Mouse (Mus musculus) heart, embryonic 12.5 days (tissue): ENCODE data around the gene Olfr1382. TPM values are rescaled to one million over a fixed set of nuclear protein-coding genes. Genes with fewer than 3 reads are reported as not detected.

ENCODE experiments used
- polyA plus RNA-seq: library from polyadenylated mRNA; unstranded; fragments of >200 nt; fragmentation: Nextera tagmentation; extraction: Ambion mirVana; gene quantifications from 2 replicates; pipeline ENCODE4 v1.2.1, GENCODE M21; 2016

The Olfr1382 gene
- polyA plus RNA-seq, 1 experiment from 2014 or later = not detected

Other genes starting within 250 kb of the Olfr1382 start
- 0.08 and 0.27 TPM in 2 replicates for gene Olfr1393, start 249.9 kb upstream of the Olfr1382 start, polyA plus RNA-seq
- gene Olfr1392, start 243.0 kb upstream of the Olfr1382 start, polyA plus RNA-seq = not detected in 2 replicates
- not detected in 2 replicates for gene Olfr10, start 223.5 kb upstream of the Olfr1382 start, polyA plus RNA-seq
- gene Olfr1391, start 205.5 kb upstream of the Olfr1382 start, polyA plus RNA-seq = not detected in 2 replicates
- gene Olfr1390, start 193.1 kb upstream of the Olfr1382 start, polyA plus RNA-seq = not detected in 2 replicates
- not detected in 2 replicates for gene Olfr1389, start 105.2 kb upstream of the Olfr1382 start, polyA plus RNA-seq
- gene Olfr1388, start 91.6 kb upstream of the Olfr1382 start, polyA plus RNA-seq = not detected in 2 replicates
- not detected in 2 replicates for gene Olfr1387, start 72.9 kb upstream of the Olfr1382 start, polyA plus RNA-seq
- gene Olfr1386, start 63.2 kb upstream of the Olfr1382 start, polyA plus RNA-seq = not detected in 2 replicates
- not detected in 2 replicates for gene Olfr1385, start 39.2 kb upstream of the Olfr1382 start, polyA plus RNA-seq
- not detected in 2 replicates for gene Olfr1384, start 21.5 kb upstream of the Olfr1382 start, polyA plus RNA-seq
- gene Olfr1383, start 8.6 kb upstream of the Olfr1382 start, polyA plus RNA-seq = not detected in 2 replicates
- not detected in 2 replicates for gene Olfr1381, start 15.2 kb downstream of the Olfr1382 start, polyA plus RNA-seq
- not detected in 2 replicates for gene Olfr1380, start 28.6 kb downstream of the Olfr1382 start, polyA plus RNA-seq
- gene Flt4, start 81.0 kb downstream of the Olfr1382 start, polyA plus RNA-seq = 8.3 and 8.6 TPM in 2 replicates
- gene Scgb3a1, start 135.4 kb downstream of the Olfr1382 start, polyA plus RNA-seq = 0.40 TPM in 1 of 2 replicates, not detected in the other
- 61.5 and 65.9 TPM in 2 replicates for gene Cnot6, start 184.5 kb downstream of the Olfr1382 start, polyA plus RNA-seq